Mouse (Mus musculus): Measurements from ENCODE around the gene Ndufc2.
"Not testable (repeated sequence)": the region's sequence is repeated elsewhere in the genome, so short reads cannot be mapped to it uniquely, and the experiment has no call there.

Ndufc2 gene

GRCm38 (mm10) chr7:97424621-97425245 lies 24.9 kb downstream of the Ndufc2 start:
- DNase-seq (ENCODE audit: low read depth, low spot score), result peak; percentile 63

- no peak for DNase-seq (ENCODE audit: low read depth, low spot score)
Measured at GRCm38 (mm10) chr7:97426566-97426965, 26.8 kb downstream of the Ndufc2 start.

DNA sequence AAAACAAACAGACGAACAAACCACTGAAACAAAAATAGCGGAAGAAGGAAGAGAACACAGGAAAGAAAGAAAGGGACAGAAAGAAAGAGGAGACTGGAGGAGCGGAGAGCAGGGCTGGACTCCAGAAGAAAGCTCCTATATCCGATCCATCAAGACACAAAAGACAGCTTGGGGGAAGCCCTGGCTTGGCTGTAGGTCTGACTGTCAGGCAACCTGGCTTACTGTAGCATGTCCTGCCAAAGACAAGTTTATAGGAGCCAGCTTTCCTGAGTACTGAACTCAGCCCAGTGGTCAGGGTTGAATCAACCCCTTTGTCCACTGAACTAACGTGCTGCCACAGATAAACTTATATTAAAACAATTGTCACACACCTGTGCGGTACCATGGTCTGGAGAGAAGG lies 27.5 kb downstream of the Ndufc2 start:
- no peak for DNase-seq (ENCODE audit: low read depth, low spot score)

- DNase-seq (ENCODE audit: low read depth, low spot score), result no peak
Measured at GRCm38 (mm10) chr7:97427778-97428420, 28.1 kb downstream of the Ndufc2 start.

DNA sequence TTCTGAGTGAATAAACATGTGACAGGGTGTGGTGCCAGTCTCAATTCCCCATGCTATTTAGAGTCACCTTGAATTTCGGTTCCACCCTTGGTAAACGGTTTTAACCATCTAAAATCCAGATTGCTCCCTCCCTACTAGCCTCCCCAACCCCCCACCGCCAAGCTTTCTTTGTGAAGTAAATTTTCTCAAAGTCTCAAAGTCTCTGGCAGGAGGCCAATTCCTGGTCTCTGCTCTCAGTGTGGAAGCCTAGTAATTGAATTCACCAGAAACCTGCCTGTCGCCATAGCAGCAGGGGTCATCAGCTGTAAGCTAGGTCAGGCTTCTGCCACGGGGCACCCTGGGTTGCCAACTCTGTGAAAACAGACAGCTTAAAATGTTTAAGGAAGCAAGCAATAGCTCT lies 29.9 kb downstream of the Ndufc2 start:
- no peak for DNase-seq (ENCODE audit: low read depth, low spot score)

- not testable (repeated sequence) for DNase-seq (ENCODE audit: low read depth, low spot score)
Measured at GRCm38 (mm10) chr7:97433517-97433916, 33.7 kb downstream of the Ndufc2 start.

- DNase-seq (ENCODE audit: low read depth, low spot score), result no peak
Measured at GRCm38 (mm10) chr7:97434517-97434916, 34.7 kb downstream of the Ndufc2 start.

- DNase-seq (ENCODE audit: low read depth, low spot score), result no peak
Measured at GRCm38 (mm10) chr7:97438986-97439385, 39.2 kb downstream of the Ndufc2 start.

DNA sequence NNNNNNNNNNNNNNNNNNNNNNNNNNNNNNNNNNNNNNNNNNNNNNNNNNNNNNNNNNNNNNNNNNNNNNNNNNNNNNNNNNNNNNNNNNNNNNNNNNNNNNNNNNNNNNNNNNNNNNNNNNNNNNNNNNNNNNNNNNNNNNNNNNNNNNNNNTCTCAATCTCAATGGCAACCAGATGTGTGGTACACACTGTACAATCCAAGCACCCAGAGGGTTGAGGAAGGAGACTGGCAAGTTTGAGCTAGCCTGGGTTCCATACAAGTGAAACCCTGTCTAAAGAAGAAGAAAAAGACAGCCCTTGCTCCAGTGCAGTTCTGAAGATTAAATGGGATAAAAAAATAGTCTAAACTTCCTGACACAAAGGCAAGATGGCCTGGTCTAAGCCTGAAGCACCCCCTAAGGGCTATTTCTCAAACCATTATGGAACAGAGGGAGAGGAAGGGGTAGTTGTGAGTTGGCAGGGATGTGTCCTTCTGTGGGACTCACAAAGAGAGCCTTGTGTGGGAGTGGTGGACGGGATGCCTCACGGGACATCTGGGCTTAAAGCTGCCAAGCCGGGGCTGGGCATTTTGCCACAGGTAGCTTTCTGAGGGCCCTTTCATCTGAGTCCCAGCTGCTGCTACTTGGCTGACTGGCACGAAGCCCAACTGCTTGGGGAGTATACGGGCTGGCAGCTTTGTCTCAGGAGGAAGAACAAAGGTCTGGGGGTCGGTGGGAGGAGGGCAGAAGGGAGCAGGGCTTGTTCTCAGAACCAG lies 46.5 kb downstream of the Ndufc2 start:
- no peak for DNase-seq (ENCODE audit: low read depth, low spot score)

- no peak for DNase-seq (ENCODE audit: low read depth, low spot score)
Measured at GRCm38 (mm10) chr7:97447050-97447531, 47.3 kb downstream of the Ndufc2 start.

DNA sequence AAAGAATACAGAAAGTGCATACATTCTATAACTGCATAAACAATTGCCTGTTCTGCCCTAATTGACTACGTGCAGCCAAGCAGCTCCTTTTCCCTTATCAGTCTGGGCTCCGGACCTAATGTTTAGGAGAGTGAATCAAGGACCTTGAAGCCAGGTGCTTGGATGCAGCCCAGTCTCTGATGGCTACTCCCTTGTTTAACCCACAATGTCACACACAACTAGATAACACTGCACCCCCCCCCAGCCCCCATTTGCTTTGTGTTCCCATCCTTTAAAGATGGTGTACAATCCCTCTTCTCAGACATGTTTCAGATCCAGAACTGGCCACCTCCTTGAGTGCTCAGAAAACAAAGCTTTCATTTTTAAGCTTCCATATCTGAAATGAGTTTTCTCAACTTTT lies 51.2 kb downstream of the Ndufc2 start, which contains the start of gene Kctd14:
Kctd14 (plus strand) TSS at position 301 of the 400 bp plus-strand sequence.
- DNase-seq (ENCODE audit: low read depth, low spot score), result not testable (repeated sequence)

- DNase-seq (ENCODE audit: low read depth, low spot score), result no peak
Measured at GRCm38 (mm10) chr7:97452196-97452595, 52.4 kb downstream of the Ndufc2 start.

DNA sequence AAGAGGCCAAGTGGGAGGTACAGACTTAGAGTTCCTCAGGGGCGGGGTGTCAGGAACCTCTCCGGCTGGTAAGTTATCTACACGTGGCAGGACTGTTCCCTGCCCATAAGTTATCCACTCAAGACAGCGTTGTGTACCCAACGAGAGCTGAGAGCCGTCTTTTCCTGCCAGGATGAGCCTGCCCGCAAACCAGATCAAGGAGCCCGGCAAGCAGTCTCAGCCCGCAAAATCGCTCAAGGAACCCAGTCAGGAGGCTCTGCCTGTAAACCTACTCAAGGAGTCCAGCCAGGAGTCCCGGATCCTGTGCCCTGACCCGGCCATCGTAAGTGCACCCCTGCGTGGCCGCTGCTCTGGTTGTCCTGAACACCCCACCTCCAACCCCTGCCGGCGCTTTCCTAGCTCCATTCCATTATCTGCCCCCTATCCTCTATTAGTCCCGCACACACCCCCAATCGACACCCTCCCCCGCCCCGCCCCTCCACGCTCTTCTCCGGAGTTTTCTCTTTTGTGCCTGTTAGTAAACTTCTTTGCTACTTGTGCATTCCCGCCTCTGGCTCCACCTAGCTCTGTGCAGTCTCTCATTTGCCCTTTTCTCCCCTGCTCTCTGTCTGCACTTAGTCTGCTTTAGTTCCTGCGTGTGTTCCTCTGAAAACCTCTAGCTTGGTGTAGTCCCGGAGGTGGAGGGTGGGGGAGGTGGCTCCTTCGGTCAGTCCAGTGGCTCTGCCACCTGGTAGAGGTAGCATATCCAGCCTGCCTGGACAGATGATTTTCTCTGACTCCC lies 53.5 kb downstream of the Ndufc2 start:
- peak; percentile 78 for DNase-seq (ENCODE audit: low read depth, low spot score)

DNA sequence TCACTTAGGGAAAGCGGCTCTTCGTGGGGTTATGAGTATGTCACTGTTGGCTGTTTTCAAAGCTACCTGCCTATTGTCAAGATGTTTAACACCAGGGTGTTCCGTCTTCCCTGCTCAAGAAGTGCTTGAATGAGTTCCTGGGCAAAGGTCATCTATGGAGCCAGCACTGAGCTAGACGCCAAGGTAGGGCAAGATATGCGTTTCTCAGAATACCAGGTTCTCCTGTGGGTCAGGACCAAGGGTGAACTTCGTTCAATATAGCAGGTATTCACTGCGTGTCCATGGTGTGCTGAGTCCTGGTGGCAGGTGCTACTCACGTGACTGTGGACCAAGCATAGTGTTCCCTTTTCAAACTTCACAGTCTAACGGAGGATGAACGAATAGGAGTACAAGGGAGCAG lies 55.0 kb downstream of the Ndufc2 start:
- DNase-seq (ENCODE audit: low read depth, low spot score), result no peak

DNA sequence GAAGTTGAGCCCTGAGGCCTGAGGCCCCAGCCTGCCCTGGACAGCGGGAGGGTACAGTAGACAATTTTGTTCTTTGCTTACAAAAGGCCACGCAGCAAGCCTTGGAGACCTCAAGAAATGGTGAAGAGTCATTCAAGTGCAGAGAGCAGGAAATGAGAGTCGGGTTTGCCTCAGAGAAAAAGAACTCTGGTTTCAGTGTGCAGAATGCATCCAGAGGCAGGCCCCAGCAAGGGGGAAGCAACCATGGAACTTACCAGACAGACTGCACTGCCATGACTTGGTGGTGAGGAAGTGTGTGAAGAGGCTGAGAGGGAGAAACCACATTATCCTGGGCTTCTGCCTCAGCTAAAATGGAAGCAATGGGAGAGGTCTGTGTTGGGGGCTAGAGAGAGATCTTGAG lies 55.8 kb downstream of the Ndufc2 start:
- DNase-seq (ENCODE audit: low read depth, low spot score), result no peak
